Mouse (Mus musculus): ENCODE results near the gene Erp29.

Gene Erp29

GRCm38 (mm10) chr5:121449976-121450375 lies 2.3 kb downstream of the Erp29 start:
- DNase-seq (ENCODE audit: low spot score) = peak; percentile 67

GRCm38 (mm10) chr5:121448450-121448849 lies 3.9 kb downstream of the Erp29 start:
- DNase-seq (ENCODE audit: low spot score) = no peak

GRCm38 (mm10) chr5:121444870-121445269 lies 7.4 kb downstream of the Erp29 start:
- no peak for DNase-seq (ENCODE audit: low spot score)

- peak; percentile 35 for DNase-seq (ENCODE audit: low spot score)
Measured at GRCm38 (mm10) chr5:121443548-121443947, 8.8 kb downstream of the Erp29 start.

GRCm38 (mm10) chr5:121438756-121439155 lies 13.6 kb downstream of the Erp29 start:
- DNase-seq (ENCODE audit: low spot score) = no peak

- no peak for DNase-seq (ENCODE audit: low spot score)
Measured at GRCm38 (mm10) chr5:121438131-121438530, 14.2 kb downstream of the Erp29 start.

GRCm38 (mm10) chr5:121428954-121429353 lies 23.4 kb downstream of the Erp29 start:
- no peak for DNase-seq (ENCODE audit: low spot score)

- no peak for DNase-seq (ENCODE audit: low spot score)
Measured at GRCm38 (mm10) chr5:121423297-121423696, 29.0 kb downstream of the Erp29 start.

- DNase-seq (ENCODE audit: low spot score) = no peak
Measured at GRCm38 (mm10) chr5:121422787-121423186, 29.5 kb downstream of the Erp29 start.

GRCm38 (mm10) chr5:121420721-121421120 lies 31.6 kb downstream of the Erp29 start:
- no peak for DNase-seq (ENCODE audit: low spot score)

GRCm38 (mm10) chr5:121410975-121411374 lies 41.3 kb downstream of the Erp29 start:
- no peak for DNase-seq (ENCODE audit: low spot score)

GRCm38 (mm10) chr5:121407856-121408255 lies 44.5 kb downstream of the Erp29 start:
- DNase-seq (ENCODE audit: low spot score) = no peak

GRCm38 (mm10) chr5:121400849-121401248 lies 51.5 kb downstream of the Erp29 start:
- no peak for DNase-seq (ENCODE audit: low spot score)

GRCm38 (mm10) chr5:121400064-121400463 lies 52.2 kb downstream of the Erp29 start:
- no peak for DNase-seq (ENCODE audit: low spot score)

- no peak for DNase-seq (ENCODE audit: low spot score)
Measured at GRCm38 (mm10) chr5:121399540-121399939, 52.8 kb downstream of the Erp29 start.

GRCm38 (mm10) chr5:121398965-121399462 lies 53.3 kb downstream of the Erp29 start:
- no peak for DNase-seq (ENCODE audit: low spot score)

GRCm38 (mm10) chr5:121398146-121398964 lies 54.0 kb downstream of the Erp29 start:
- no peak for DNase-seq (ENCODE audit: low spot score)

- peak; percentile 90 for DNase-seq (ENCODE audit: low spot score)
Measured at GRCm38 (mm10) chr5:121397187-121398145, 54.8 kb downstream of the Erp29 start, which contains the start of gene Naa25. Naa25 (plus strand) TSS chr5:121397936.

GRCm38 (mm10) chr5:121395621-121396020 lies 56.7 kb downstream of the Erp29 start:
- no peak for DNase-seq (ENCODE audit: low spot score)

GRCm38 (mm10) chr5:121393402-121393801 lies 58.9 kb downstream of the Erp29 start:
- no peak for DNase-seq (ENCODE audit: low spot score)

- no peak for DNase-seq (ENCODE audit: low spot score)
Measured at GRCm38 (mm10) chr5:121392667-121393380, 59.5 kb downstream of the Erp29 start.

- no peak for DNase-seq (ENCODE audit: low spot score)
Measured at GRCm38 (mm10) chr5:121389691-121390090, 62.6 kb downstream of the Erp29 start.

All from spleen, adult 12 weeks (tissue).